Mouse (Mus musculus) v-Abl transformed pro-B cells (cell line): ENCODE results near the gene Trnt1.

Source experiments
- in situ Hi-C, 2 experiments: fragments of 400-800 bp; cut with MboI; formaldehyde crosslinking; loops; one replicate each; pipeline ENCODE4 v1.15.1; 2025; ENCODE audit not compliant: unreplicated experiment in 2 of 2

Gene Trnt1

DNA sequence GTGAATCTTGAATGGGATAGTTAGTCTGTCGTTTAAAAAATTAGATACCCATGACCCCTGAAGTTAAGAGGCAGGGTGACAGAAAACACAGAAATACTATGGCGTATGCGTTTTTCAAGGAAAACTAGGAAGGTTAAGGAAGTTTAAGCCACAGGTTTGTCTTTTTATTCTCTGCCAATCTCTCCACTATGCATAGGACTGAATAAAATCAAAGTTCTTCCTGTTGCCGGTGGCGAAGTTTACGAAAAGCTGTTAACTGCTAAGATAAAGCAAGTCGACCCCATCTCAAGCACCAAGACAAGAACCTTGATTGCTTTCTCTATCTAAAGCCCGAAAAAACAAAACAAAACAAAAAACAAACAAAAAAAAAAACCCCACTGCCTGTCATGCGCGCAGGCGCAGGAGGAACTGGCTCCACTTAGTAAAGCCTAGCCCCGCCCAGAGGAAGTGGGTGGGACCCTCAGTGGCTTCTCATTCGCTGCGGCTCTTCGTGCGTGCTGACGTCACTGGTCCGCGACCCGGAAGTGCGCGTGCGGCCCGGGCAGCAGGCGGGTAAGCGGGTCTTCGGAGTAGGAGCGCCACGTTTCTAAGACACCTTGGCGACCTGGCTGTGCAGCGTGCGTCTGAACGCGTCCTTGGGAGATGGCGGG lies at the start of gene Trnt1:
TSS of gene Trnt1 (plus strand) at position 481 of the 650 bp plus-strand sequence.
- in situ Hi-C loops: no loop called here

DNA sequence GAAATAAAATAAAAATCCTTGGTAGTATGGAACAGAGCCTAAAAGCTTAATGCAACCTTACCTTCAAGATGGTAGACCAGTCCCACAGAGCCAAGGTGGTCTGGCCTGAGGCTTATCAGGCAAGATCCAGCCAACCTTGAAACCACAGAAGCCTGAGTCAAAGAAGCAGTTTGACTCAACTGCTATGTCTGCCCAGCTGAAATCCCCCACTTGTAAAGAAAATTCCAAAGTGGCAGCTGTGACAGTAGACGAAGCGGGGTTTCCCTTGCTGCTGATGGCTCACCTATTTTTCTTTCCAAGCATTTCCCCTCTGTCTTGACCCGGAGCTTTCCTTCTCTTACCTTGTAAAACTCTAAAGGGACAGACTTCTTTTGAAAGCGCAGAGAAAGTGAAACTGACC lies 43.3 kb upstream of the Trnt1 start:
- in situ Hi-C loops: loop anchor here (10.0 to 25.0 kb wide), 4 partner anchors 69 to 1837 kb away; partner anchors contain the start of genes Itpr1 (in 1 of the 2) and Sumf1 (in 1 of the 2)

DNA sequence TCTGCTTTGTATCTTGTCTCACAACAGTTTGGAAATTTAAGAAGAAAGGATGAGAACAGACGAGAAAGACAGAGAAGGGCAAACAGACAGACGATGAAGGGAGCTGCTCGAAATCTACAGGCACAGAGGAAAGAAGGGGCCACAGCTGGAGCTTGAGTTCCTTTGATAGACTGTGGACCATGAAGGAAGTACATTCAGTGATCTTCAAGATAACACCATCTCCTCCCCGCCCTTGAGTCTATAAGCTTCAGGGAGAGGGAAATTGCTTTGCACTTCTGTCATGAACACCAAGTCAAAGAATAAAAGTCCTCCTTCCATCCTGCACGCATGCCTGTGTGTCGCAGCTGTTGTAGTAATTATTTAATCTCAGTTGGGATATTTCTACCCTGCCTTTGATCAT lies 42.8 kb upstream of the Trnt1 start:
- in situ Hi-C loops: loop anchor here (10.0 to 25.0 kb wide), 4 partner anchors 69 to 1836 kb away; partner anchors contain the start of genes Itpr1 (in 1 of the 2) and Sumf1 (in 1 of the 2)

DNA sequence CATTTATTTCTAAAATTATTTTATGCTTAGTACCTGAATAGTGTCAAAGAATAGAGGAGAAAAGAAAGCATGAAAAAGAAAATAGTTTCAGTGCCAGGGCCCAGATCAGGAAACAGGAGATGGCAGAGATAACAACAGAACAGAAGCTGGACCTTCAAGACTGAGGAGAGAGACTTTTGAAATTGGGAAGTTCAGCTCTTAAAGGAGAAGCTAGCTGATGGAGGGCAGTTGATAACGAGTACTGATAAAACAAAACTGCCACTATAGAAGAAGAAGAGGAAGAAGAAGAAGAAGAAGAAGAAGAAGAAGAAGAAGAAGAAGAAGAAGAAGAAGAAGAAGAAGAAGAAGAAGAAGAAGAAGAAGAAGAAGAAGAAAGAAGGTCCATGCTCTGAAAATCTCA lies 41.2 kb upstream of the Trnt1 start:
- in situ Hi-C loops: loop anchor here (10.0 to 25.0 kb wide), 4 partner anchors 67 to 1835 kb away; partner anchors contain the start of genes Itpr1 (in 1 of the 2) and Sumf1 (in 1 of the 2)

DNA sequence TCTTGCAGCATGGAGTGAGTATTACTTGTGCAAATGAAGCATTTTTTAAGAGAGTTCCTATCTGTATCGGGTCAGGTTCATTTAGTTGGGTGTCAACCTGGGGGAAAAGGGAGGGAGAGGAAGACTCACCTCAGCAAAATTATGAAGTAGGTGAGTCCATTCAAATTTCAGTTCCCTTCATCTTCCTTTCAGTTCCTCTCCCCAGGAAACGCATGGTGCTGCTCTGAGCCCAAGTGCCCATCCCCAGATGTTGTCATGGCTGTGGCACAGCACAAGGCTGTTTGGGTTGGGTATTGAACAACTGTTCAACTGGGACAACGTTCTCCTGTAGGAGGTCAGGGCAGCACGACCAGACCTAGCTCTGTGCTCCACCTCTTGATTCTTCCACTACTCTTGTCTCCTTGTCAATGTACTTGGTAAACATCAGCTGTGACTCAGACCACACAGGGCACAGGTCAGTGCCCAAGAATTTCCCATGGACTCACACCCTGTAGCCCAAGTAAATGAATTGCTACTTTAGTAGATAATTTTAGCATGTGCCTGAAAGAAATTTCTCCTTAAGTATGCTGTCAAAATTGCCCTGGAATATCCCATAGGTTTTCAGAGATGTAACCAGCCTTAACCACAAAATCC lies 39.1 kb upstream of the Trnt1 start:
- in situ Hi-C loops: loop anchor here (10.0 to 25.0 kb wide), 4 partner anchors 65 to 1833 kb away; partner anchors contain the start of genes Itpr1 (in 1 of the 2) and Sumf1 (in 1 of the 2)

DNA sequence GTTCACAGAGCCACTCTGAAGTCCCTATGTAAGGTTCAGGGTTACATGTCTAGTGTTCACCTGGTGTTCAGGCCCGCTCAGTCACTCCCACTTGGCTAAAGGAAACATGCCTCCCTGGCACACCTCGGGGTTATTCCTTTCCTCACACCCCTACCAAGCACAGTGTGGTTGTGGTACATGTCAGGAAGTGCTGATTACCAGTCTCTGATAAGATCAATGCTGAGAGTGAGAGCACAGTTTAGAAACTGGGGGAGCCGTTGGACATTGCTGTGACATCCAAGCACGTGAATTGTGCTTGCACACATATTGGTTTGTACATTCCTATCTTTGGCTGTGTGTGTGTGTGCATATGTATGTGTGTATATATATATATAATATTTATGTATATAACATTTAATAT lies 36.4 kb upstream of the Trnt1 start:
- in situ Hi-C loops: loop anchor here (25.0 kb wide), 3 partner anchors 1455 to 1830 kb away; partner anchors contain the start of genes Itpr1 (in 1 of the 2) and Sumf1 (in 1 of the 2)

DNA sequence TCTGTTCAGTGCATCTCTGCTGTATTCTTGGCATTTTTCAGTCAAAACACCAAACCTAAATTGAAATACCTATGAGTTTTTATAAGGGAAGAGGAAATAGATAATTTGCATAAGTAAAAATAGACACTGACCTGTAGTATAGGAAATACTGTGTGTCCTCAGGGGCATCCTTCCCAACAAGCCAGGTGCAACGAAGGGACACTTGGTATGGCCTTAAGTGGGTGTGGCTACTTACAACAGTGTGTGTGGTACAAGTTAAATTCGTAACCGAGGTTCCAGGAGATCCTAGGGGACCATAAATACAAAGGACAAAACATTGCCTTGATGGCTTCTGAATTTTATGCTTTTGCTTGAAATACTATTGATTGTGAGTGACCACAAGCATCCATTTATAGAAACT lies 30.7 kb upstream of the Trnt1 start:
- in situ Hi-C loops: loop anchor here (25.0 kb wide), 3 partner anchors 1449 to 1824 kb away; partner anchors contain the start of genes Itpr1 (in 1 of the 2) and Sumf1 (in 1 of the 2)

DNA sequence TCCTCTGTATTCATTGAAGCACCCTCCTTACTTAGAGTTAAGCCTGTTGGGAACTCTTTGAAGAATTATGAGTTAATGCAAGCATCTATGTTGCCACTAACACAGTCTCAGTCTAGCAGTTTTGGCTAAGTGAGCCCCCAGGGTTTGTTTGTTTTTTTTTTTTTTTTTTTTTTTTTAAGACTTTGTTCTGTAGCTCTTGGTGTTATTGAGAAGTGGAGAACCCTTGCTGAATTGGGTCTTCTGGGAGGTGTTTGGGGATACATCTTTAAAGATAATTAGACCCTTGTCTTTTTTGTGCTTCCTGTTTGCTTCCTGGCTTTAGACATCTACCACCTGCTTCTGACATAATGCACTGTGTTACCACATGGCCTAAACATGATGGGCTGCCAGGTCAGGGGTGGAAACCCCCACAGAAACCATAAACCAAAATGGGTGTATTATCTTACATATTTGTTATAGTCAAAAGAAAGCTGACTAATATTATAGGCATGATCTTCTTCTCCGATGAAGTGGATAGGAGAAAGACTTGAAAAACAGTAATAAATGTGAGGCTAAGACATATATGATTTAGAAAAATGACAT lies 28.6 kb upstream of the Trnt1 start:
- in situ Hi-C loops: loop anchor here (5.0 to 25.0 kb wide), 4 partner anchors 52 to 1822 kb away; partner anchors contain the start of genes Itpr1 (in 1 of the 2) and Sumf1 (in 1 of the 2)

DNA sequence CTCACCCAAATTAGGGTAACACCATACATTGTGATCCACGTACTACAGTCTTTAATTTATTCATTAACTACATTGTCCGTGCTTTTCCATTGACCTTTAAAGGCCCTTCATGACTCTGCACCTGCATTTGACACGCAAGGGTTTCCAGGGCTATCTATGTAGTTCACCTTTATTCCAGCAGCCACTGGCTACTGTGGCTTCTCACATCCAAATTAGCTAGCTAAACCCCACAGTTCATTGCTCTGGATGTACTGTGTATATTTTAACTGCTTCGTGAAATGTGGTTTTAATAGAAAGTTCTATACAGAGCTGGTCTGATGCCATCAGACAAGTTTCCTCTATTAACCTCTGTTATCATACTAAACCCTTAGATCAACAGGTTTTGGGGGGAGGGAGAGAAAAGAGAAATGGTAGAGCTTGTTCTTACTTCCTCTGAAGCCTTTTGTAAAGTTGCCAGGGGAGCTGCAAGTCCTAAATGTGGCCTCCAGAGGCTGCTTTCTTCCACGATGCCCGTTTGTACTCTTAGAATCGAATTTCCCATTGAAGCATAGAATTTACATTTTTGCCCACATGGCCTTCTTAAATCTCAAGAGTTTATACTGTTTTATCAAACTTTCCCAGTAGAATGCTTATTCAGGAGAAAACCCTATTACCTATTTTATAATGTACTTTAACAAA lies 25.2 kb upstream of the Trnt1 start:
- in situ Hi-C loops: loop anchor here (5.0 to 25.0 kb wide), 4 partner anchors 49 to 1819 kb away; partner anchors contain the start of genes Itpr1 (in 1 of the 2) and Sumf1 (in 1 of the 2)

DNA sequence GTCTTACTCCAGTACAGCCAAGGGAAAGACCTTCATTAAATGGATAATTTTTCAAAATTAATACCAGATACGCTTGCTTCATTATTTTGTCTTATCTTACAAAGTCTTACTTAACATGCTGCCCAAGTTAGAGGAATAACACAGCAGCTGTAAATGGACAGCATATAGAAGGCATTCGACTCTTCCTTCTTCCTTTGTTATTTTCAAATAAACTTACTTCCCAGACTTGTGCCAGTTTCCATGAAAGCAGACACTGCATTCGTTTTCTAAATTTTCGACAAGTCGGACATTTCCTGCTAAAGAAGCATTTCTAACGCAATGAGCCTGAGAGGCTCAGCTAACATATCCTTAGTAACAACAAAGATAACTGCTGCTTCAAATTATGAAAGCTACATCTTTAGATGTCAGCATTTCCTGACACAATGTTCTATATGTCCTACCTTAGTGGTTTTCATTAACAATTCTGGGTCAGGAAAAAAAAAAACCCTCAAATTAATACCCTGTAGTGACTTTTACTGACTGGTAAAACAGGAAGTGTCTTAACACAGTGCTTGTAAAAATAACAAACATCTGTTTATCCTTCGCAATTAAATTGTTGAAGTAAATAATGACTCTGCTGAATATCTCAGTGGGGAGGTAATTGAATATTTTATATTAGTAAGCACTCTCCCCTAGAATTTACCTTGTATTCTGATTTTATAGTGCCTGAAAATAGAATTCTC lies 23.1 kb upstream of the Trnt1 start:
- in situ Hi-C loops: loop anchor here (25.0 kb wide), 3 partner anchors 1441 to 1816 kb away; partner anchors contain the start of genes Itpr1 (in 1 of the 2) and Sumf1 (in 1 of the 2)

DNA sequence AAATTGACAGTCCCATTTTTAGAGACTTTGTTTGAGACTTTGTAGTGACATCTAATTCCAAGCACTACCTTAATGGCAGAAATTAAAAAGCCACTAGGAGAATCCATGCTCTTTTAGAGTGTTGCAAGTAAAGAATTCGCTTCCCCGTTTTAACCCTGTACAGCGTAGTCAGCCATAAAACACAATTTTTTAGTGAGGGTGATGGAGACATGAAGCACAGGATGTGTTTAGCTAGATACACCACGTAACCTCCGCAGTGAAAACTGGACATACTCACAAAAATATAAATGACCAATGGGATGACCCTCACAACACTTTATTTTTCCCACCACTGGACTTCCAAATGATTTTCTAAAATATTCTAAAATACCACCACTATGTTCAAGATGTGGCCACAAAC lies 21.7 kb upstream of the Trnt1 start:
- in situ Hi-C loops: loop anchor here (25.0 kb wide), 3 partner anchors 1440 to 1815 kb away; partner anchors contain the start of genes Itpr1 (in 1 of the 2) and Sumf1 (in 1 of the 2)

DNA sequence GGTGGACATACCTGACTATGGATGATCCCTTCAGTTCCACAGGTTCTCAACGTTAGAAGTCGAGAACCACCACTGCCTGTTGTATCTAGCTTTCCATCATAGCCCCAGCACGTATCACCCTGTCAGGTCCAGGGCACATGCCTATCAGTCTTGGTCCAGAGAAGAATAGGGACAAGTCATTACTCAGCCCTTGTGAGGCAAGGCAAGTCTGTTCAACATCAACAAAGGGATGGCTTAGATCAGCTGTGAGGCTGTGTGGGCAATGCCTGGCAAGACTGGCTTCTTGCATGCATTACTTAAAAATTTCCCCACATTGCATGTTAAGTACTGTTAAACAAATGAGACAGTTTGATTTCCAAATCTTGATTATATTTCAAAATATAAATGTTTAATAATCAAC lies 21.1 kb upstream of the Trnt1 start:
- in situ Hi-C loops: loop anchor here (25.0 kb wide), 3 partner anchors 1439 to 1814 kb away; partner anchors contain the start of genes Itpr1 (in 1 of the 2) and Sumf1 (in 1 of the 2)

DNA sequence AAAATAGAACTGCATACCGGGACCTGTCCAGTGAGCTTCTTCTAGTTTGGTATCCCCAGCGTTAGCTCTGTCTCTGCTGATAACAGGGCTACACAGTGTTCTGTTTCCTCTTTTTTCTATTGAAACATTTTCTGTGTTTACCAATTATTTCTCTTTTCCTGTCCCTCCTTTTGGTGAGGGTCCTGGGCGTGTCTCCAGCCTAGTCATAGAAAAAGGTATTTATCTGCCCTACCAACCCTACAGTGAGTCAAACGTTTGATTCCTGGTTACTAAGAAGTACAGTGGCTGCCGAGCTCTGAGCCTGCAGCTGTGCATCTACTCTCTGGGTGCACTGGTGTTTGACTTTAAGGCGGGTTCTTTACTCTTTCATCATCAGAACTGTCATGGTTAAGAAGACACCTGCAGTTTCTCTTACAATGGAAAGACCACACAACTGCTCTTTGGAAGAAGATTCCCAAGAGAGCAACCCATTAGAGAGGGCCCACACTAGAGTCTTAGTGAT lies 20.0 kb upstream of the Trnt1 start, which contains the start of gene Il5ra:
TSS of gene Il5ra (minus strand) at position 151 of the 502 bp plus-strand sequence.
- in situ Hi-C loops: loop anchor here (25.0 kb wide), 3 partner anchors 1438 to 1813 kb away; partner anchors contain the start of genes Itpr1 (in 1 of the 2) and Sumf1 (in 1 of the 2)

DNA sequence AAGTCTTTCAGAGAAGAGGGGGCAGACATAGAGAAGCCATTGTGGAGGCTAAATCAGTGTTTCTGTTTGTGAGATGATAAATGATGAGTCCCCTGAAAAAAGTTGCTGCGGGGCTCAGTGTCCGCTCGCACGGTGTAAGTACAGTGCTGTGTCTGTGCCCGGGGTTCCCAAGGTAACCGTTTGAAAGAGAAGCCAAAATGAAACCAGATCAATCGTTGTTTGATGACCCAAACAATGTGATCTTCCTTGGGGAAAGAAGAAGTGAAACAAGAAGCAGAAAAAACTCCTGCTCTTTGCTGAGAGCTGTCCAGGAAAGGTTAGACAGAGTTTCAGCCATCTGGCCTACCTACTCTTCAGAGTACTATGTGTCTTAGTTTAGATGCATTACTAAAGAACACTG lies 18.6 kb upstream of the Trnt1 start:
- in situ Hi-C loops: no loop called here

DNA sequence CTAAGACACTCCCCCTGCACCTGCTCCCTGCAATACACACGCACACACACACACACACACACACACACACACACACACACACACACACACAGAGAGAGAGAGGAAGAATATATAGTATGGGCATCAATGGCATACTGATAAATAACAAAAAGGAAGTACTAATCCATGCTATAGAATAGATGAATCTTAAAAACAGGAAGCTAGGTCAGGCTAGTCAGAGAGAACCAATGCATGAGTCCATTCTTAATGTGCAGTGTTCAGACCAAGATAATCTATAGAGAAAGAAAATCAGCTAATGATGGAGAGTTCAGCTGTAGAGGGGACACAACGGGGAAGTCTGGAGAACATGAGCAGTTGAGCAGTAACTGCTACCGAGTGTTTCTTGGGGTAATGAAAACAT lies 10.6 kb upstream of the Trnt1 start:
- in situ Hi-C loops: no loop called here

DNA sequence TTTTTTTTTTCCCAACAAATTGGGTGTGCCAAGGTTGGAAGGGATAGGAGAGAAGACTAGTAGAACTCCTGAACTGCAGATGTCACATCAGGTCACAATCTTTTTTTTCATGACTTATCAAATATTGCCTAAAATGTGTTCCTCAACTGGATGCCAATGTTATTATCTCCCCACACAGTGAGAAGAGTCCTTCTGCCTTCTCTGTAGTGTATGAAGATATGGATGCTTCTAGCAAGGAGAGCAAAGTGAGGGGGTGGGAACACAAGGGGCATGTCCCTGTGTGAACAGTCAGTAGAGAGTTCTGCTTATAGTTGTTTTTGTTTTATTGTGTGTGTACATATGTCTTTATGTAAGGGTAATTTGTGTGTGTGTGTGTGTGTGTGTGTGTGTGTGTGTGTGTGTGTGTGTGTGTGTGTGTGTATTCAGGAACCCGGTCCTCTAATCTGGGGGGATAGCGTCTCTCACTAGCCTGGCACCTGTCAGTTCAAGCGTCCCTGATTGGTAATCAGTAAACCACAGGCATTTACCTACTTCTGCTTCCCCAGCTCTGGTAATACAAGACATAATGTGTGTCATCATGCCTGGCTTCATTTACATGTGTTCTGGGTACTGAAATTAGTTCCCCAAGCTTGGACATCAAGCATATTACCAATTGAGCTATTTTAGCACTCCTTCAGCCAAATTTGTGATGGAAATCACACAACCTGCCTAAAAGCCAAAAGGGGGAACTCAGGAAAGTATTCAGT lies 8.3 kb upstream of the Trnt1 start:
- in situ Hi-C loops: no loop called here

DNA sequence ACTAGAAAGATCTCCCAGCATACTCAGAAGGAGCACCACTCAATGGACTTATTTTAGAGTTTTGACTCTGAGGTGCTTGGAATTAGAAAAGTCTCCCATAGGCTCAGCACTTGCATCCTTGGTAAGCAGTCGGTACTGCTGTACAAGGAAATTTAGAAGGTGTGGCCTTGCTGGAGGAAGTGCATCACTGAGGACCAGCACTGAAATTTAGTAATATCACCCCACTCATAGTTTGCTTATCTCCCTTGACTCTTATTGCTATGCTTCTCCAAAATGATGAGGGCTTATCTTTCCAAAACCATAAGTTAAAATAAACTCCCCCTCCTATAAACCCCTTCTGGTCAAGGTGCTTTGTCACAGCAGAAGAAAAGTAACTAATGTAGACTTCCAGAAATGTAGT lies 7.4 kb upstream of the Trnt1 start:
- in situ Hi-C loops: no loop called here

DNA sequence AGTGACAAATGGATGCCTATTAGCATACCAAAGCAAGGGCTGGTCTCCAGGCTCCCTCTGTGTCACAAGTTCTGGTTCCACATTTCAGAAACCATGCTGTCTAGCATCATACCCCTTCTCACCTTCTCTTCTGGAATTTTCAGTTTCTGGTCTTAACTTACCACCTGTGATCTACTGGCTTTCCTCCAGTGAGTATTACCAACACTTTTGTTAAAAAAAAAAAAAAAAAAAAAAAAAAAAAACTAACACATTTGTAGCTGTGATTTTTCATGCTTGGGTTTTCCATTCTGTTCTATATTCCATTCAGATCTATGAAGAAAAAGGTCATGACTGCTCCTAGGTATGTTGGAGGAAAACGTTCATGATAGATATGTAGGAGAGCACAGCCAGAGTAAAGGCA lies 3.0 kb upstream of the Trnt1 start:
- in situ Hi-C loops: no loop called here
